Mouse (Mus musculus): ENCODE measurements around the gene Muc3a. TPM values are rescaled to one million over a fixed set of nuclear protein-coding genes. Genes with fewer than 3 reads are reported as not detected.

The Muc3a gene
- total RNA-seq (2017) = not detected in 3 replicates

DNA sequence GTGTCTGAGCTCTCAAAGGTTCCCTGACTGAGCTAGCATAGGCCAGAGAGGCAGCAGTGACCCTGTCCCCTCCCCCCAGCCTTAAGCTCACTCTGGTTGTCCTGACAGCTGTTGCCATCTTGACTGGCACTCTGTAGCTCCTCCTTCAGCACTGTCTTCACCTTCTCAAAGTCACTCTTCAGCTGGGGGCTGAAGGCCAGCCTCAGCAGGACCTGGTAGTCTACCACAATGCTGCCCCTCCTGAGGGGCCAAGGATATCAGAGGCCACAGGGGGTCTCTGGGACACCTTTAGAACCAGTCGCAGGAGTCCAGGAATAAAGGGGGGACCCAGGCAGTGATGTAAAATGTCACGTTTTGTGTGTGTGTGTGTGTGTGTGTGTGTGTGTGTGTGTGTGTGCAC is at the start of gene Muc3a:
TSS of gene Muc3a (minus strand) at position 101 of the 400 bp plus-strand sequence.
- ATAC-seq (replicated peaks; ENCODE audit: insufficient number of reproducible peaks, low FRiP score, low TSS enrichment, poor library complexity, severe bottlenecking) = no peak

DNA sequence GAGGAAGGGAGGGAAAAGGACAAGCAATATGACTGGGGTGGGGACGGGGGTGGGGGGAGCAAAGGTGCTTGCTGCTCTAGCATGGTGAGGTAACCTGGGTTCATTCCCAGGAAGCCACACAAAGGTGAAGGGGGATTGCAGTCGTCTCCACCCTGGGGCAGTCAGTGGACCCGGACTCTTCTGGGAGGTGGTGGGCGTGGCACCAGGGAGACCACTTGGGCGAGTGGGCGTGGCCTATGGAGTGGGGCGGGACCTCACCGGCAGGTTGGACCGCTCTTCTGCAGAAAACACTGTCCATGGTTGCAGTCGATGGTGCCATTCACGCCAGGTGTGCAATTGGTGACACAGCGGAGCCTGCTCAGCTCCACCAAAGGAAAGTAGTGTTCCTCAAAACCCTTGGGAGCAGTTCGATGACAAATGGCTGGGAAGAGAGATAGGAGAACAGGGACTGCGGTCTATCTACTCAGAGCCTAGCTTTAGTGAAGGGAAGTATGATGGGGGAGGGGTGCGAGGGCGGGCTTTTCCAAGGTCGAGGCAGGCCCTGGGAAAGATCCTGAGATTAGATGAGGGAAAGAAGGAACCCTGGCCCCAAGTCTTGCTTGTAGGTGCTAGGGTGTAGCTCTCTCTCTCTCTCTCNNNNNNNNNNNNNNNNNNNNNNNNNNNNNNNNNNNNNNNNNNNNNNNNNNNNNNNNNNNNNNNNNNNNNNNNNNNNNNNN is 917 bp downstream of the Muc3a start:
- ATAC-seq (replicated peaks; ENCODE audit: insufficient number of reproducible peaks, low FRiP score, low TSS enrichment, poor library complexity, severe bottlenecking) = no peak

DNA sequence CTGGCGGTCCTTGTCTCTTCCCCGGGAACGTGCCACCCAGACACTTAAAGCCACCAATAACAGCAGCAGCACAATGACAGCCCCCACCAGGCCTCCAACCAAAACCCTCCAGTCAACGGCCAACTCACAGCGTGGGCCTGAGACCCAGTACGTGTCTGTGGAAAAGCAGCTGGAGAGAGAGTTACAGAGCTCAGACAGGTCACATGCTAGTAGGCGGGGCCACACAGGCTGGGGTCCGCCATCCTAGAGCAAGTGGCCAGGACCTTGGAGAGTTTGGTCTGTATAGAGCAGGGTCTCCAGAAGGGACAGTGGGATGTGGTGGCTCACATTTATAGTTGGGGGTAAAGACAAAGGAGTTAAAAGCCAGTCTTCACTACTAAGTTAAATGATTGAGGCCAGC is 1.5 kb downstream of the Muc3a start:
- no peak for ATAC-seq (replicated peaks; ENCODE audit: insufficient number of reproducible peaks, low FRiP score, low TSS enrichment, poor library complexity, severe bottlenecking)

DNA sequence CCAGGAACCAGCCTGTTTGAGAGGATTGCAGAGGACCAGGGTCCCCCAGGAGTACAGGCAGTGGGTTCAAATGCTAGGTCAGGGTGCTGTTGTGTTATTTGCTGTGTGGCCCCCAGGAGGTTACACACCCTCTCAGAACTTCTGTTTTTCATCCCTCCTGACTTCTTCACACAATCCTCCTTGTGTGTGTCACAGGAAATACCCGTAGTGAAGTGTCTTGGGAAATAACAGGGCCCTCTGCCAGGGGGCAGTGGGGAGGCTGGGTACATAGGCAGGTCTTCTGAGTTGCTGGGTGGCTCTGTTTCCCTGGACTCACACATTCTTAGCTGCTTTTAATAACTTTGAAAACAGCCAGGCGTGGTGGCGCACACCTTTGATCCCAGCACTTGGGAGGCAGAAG is 6.9 kb downstream of the Muc3a start:
- no peak for ATAC-seq (replicated peaks; ENCODE audit: insufficient number of reproducible peaks, low FRiP score, low TSS enrichment, poor library complexity, severe bottlenecking)

DNA sequence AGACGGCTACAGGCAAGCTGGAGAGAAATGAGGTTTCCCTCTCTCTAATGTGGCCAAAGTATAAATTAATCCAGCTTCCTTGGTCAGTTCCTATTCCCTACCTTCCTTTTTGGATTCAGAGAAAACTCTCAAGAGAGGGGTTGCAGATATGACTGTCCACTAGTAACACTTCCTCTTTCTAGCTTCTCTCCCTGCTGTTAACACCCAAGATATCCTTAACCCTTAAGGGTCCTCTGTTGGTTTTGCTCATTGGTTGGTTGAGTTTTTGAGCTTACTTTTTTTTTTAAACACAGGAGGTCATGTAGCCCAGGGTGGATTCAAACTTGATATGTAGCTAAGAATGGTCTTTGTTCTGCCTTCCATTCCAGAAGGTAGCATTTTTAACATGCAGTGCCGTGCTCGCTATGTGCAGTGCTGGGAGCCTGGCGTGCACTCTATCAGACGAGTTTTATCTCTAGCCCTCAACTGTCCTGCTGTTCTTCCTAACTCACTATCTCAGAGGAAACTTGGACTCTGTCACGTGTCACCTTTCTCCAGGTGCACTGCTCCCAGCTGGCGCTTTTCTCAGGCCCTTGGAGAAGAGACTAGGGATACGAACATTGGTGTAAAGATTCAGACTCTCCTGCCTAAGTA is 17.6 kb downstream of the Muc3a start:
- peak; percentile 83 for ATAC-seq (replicated peaks; ENCODE audit: insufficient number of reproducible peaks, low FRiP score, low TSS enrichment, poor library complexity, severe bottlenecking)

DNA sequence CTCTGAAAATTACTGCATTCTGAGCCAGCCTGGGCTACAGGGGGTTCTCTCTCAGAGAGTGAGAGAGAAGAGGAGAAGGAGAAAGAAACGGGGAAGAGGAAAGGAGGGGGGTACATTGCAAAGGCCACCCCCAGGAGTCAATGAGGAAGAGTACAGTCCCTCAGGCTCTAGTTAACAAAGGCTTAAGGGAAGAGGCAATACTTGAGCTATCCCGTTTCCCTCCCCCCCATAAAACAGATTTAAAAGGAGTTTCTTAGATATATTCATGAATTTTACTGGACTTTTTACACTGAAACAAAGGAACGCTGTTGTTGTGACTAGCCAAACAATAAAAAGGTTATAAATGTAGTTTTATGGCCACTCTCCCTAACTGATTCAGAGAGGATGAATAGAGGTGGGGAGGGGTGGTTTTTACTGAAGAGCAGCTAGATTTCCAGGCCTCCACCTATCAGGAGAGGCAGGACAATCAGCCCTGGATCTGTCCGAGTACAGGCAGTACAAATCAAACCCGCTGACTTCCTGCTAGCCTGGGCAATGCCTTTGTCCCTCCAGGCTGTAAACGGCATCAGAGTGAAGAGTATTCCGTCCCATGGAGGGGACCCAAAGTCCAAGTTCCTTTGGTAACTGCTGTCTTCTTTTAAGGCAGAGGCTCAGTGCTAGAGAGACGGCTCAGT is 18.8 kb downstream of the Muc3a start:
- no peak for ATAC-seq (replicated peaks; ENCODE audit: insufficient number of reproducible peaks, low FRiP score, low TSS enrichment, poor library complexity, severe bottlenecking)

DNA sequence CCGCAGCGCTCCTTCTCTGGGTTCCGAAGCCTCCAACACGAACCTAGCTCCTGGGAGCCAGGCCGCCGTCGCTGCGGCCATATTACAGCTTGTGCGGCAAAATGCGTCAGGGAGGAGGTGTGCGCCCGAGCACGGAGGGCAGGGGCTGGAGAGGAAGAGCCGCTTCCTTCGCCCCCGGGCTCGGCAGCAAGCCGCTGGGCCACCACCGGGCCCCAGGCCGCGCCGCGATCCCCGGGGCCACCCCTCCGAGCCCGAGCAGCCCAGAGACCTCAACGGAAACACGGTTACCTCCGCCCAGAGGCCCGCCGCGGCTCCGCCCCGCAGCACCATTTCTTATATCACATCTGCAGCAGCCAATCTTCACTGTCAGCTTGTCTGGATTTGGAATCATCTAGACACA is 22.9 kb downstream of the Muc3a start:
- ATAC-seq (replicated peaks; ENCODE audit: insufficient number of reproducible peaks, low FRiP score, low TSS enrichment, poor library complexity, severe bottlenecking) = peak; percentile 76

DNA sequence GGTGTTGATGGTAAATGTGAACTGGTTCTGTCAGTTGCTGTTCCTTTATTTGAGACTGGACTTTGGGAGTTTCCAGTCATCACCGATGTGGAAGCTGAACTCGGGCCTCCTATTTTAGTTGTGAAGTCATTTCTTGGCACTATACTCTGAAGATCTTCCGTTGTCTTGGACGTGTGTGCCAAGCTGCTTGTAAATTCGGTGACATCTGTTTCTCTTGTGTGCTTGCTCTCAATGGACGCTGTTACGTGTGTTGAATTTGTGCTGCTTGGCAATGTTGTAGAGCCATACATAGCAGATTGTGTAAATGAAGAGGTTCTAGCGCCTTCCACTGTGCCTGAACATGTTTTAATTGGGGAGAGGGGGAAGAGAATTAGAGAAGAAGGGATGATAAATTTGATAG is 26.8 kb downstream of the Muc3a start:
- no peak for ATAC-seq (replicated peaks; ENCODE audit: insufficient number of reproducible peaks, low FRiP score, low TSS enrichment, poor library complexity, severe bottlenecking)

DNA sequence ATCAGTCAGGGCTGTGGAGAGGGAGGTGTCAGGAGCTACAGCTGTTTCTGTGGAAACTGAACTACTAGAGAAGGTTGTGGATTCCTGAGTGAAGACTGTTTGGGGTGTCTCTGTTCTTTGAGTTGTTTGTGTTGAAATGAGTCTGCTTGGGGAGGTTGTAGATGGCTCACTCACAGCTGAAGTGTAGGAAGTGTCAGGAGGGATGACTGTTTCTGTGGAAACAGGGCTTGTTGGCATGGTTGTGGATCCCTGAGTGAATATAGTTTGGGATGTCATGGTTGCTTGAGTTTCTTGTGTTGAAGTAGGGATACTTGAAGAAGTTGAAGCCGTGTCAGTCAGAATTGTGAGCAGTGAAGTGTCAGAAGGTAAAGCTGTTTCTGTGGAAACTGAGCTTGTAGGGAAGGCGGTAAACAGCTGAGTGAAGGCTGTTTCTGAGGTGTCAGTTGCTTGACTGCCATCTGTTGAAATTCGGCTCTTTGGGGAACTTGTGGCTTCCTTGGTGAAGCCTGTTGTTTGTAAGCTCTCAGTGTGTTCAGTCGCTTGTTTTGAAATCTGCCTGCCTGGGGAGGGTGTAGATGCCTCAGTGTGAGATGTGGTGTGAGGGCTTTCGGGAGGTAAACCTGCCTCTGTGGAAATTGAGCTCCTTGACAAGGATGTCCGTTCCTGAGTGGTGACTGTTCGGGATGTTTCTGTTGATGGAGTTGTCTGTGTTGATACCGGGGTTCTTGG is 32.4 kb downstream of the Muc3a start:
- peak; percentile 100 for ATAC-seq (replicated peaks; ENCODE audit: insufficient number of reproducible peaks, low FRiP score, low TSS enrichment, poor library complexity, severe bottlenecking)

DNA sequence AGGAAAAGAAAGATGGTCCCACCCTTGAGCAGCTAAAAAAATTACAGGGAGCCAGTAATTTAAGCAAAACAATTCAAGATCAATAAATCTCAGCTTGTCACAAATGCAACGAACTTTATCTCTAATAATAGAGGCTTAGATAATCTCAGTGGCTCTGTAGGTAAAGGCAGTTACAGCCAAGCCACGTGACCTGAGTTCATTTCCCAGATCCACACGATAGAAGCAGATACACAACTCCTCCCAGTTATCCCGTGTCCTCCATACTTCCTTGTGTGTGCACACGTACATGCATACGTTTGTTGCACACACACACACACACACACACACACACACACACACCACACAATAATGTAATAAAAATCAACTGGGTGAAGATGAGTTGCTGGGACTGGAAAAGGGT is 38.2 kb downstream of the Muc3a start:
- ATAC-seq (replicated peaks; ENCODE audit: insufficient number of reproducible peaks, low FRiP score, low TSS enrichment, poor library complexity, severe bottlenecking) = no peak

DNA sequence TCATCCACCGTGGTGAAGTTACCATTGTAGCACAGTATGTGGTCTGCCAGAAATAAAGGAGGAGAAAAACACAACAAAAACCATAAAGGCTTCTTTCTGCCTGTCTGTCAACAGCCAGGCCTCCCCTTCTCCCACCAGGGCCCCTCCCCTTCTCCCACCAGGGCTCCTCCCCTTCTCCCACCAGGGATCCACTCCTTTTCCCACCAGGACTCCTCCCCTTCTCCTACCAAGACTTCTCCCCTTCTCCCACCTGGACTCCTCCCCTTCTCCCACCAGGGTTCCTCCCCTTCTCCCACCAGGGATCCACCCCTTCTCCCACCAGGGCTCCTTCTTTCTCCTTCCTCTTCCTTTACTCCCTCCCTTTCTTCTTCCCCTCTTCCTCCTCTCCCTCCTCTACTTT is 39.6 kb downstream of the Muc3a start:
- ATAC-seq (replicated peaks; ENCODE audit: insufficient number of reproducible peaks, low FRiP score, low TSS enrichment, poor library complexity, severe bottlenecking) = no peak

DNA sequence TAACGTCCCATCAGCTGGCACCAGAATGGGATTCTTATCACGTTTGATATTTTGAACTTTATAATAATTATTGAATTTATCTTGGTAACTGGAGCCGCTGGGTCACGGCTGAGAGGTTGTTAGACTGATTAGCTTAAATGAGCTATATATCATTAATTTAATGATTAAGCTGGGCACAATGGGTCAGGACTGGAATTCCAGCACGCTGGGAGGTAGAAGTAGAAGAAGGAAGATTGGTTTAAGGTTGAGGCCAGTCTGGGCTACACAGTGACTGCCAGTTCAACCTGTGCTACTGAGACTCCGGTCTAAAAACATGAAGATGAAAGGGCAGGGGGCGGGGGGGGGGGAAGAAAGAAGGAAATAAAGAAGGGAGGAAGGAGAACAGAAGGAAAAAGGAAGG is 40.7 kb downstream of the Muc3a start:
- ATAC-seq (replicated peaks; ENCODE audit: insufficient number of reproducible peaks, low FRiP score, low TSS enrichment, poor library complexity, severe bottlenecking) = no peak

DNA sequence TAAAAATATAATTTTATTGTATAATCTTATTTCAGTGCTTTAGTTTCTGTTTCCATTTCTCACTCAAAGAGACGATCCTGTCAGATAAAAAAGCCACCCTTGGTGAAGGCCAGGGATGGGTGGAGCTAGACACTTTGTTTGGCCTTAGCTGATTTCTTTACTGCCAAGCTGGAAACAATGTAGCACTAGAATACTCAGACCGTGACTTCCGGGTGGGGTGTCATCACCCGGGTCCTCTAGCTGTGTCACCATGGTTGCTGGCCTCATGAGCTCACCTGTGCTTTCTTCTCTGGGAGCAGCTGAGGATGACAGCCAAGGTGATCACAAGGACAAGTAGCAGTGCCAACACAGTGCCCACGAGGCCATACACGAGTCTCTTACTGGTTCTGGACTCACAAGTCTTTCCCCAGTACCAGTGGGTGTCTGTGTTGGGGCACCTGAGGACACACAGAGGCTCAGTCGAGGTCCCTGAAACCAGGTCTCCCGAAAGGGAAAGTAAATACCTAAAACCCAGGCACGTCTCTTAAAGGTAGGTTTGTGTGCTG is 41.3 kb downstream of the Muc3a start:
- ATAC-seq (replicated peaks; ENCODE audit: insufficient number of reproducible peaks, low FRiP score, low TSS enrichment, poor library complexity, severe bottlenecking) = no peak

DNA sequence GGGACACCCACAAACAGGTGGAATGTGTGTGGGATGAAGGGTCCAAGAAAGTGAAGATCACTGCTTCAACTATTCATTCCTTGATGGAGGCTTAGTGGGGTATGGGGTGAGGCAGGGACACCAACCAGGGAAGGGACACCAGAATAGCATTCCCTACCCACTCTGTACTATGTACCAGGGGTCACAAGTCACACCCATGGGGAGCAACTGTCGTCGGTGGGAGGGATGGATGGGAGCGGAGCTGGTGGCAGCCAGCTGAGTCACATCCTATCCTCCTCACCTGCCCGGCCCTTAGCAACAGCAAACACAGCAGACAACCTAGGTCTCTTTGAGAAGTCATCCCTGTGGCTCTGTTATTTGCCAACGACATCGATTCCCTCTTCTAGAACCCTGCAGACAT is 44.6 kb downstream of the Muc3a start:
- ATAC-seq (replicated peaks; ENCODE audit: insufficient number of reproducible peaks, low FRiP score, low TSS enrichment, poor library complexity, severe bottlenecking) = no peak

DNA sequence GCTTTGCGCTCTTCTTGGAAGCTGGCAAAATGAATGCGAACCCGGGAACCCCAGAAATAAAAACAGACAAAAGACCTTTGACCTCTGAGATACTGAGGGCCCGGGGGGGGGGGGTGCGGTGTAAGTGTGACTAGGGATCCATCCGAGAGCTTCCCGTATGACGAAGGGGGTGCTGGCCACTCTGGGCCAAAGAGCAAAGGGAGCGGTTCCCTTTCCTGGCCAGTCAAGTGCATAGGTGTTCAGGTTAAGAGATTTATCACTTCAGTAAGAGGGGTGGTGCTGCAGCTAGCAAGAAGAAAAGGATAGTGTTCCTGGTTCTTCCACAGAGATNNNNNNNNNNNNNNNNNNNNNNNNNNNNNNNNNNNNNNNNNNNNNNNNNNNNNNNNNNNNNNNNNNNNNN is 46.2 kb downstream of the Muc3a start:
- ATAC-seq (replicated peaks; ENCODE audit: insufficient number of reproducible peaks, low FRiP score, low TSS enrichment, poor library complexity, severe bottlenecking) = no peak

DNA sequence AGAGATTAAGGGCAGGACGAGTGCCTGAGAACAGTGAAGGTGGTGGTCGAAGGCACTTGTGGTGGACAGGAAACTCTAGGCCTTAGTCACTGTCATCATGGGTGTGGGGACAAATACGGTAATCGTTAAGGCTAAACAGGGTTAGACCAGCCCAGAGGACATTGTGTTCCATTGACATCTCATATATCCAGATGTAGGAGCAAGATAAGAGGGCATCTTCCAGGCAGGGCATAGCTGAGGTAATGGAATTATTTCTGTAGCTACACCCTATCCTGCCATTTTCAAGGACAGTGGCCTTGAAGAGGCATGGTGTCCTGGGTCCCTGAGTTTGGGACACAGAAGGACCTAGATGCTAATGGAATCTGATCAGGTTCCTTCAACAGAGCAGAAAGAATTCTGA is 50.3 kb downstream of the Muc3a start:
- ATAC-seq (replicated peaks; ENCODE audit: insufficient number of reproducible peaks, low FRiP score, low TSS enrichment, poor library complexity, severe bottlenecking) = no peak

DNA sequence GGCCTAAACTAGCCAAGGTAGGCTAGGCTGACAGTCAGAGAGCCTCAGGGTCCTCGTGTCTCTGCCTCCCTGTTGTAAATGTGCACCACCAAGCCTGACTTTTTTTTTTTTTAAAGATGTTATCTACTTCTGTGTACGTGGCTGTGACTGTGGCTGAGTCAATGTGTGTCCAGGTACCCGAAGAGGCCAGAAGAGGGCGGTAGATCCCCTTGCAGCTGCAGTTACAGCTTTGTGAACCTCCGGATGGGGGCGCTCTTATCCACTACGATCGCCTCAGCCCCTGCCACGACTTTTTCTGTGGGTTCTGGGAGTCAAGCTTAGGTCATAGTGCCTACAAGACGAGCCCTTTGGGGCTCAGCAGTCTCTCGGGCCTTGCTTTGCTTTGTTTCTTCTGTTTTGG is 52.7 kb downstream of the Muc3a start:
- peak; percentile 95 for ATAC-seq (replicated peaks; ENCODE audit: insufficient number of reproducible peaks, low FRiP score, low TSS enrichment, poor library complexity, severe bottlenecking)

Data from monocyte, adult 5-6 weeks (primary cell).